Mouse (Mus musculus) stomach, embryonic 15.5 days (tissue): ENCODE data around the gene Olfr1490. TPM values are rescaled to one million over a fixed set of nuclear protein-coding genes. Genes with fewer than 3 reads are reported as not detected.
"Not testable (repeated sequence)": the region's sequence is repeated elsewhere in the genome, so short reads cannot be mapped to it uniquely, and the experiment has no call there.

ENCODE experiments used
- ATAC-seq: fragments of 200-750 bp; cut with Nextera tagmentation; 2 replicates; pipeline ENCODE4 v1.8.0; 2017; ENCODE audit warnings: low read depth, moderate number of reproducible peaks, moderate TSS enrichment; ENCODE audit not compliant: insufficient read depth, low FRiP score
- H3K27ac ChIP-seq: fragments of 300-500 bp; sonication (generic); 2 replicates; pipeline ENCODE4 v1.5.1; 2015; ENCODE audit warnings: mild to moderate bottlenecking, inconsistent platforms
- H3K27me3 ChIP-seq: fragments of 300-500 bp; sonication (generic); replicated peaks from 2 replicates; pipeline ENCODE4 v1.6.1; 2015; ENCODE audit warnings: inconsistent platforms
- H3K36me3 ChIP-seq: fragments of 300-500 bp; sonication (generic); 2 replicates; pipeline ENCODE4 v1.6.1; 2015; ENCODE audit warnings: inconsistent platforms
- H3K4me1 ChIP-seq: fragments of 300-500 bp; sonication (generic); 2 replicates; pipeline ENCODE4 v1.6.1; 2015; ENCODE audit warnings: inconsistent platforms
- H3K4me2 ChIP-seq: fragments of 300-500 bp; sonication (generic); 2 replicates; pipeline ENCODE4 v1.6.1; 2015; ENCODE audit warnings: mild to moderate bottlenecking, inconsistent platforms
- H3K4me3 ChIP-seq: fragments of 300-500 bp; sonication (generic); replicated peaks from 2 replicates; pipeline ENCODE4 v1.5.1; 2015; ENCODE audit warnings: inconsistent platforms
- H3K9ac ChIP-seq: fragments of 300-500 bp; sonication (generic); 2 replicates; pipeline ENCODE4 v1.6.1; 2015; ENCODE audit warnings: inconsistent platforms
- H3K9me3 ChIP-seq: fragments of 300-500 bp; sonication (generic); 2 replicates; pipeline ENCODE4 v1.6.1; 2016; ENCODE audit warnings: inconsistent platforms
- WGBS: fragments of 180-500 bp; shearing (Covaris S2); methylation state at CpG from one replicate; pipeline ENCODE4 v1.1.7; 2015; 5-methylcytosine and 5-hydroxymethylcytosine counted together
- microRNA-seq: library from miRNA; unstranded; fragments of <30 nt; microRNA quantifications from one replicate; pipeline ENCODE4, GENCODE M21; 2016
- polyA plus RNA-seq: library from polyadenylated mRNA; unstranded; fragments of >200 nt; fragmentation: Nextera tagmentation; extraction: Ambion mirVana; gene quantifications from 2 replicates; pipeline ENCODE4 v1.2.1, GENCODE M21; 2015

Gene Olfr1490
- not detected in 2 replicates for polyA plus RNA-seq

DNA sequence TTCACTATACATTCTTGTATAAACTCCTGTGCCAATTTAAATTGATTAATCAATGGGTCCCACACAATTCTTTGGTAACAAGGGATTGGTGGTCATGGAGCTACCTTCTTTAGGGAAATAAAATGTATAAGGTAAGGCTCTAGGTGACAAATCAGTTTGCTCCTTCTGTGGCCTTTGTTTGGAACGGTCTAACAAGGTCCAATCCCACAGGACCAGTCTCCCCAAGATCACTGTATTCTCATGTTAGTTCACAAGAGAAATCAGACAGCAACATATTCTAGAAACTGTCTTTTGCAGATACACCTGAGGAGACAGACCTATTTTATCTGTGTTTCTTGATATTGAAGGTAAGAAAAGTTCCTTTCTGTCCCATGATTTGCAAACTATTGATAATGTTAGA, at the start of gene Olfr1490:
Gene Olfr1490, plus strand, starts transcription at position 301 of the 400 bp plus-strand sequence.
- no peak for ATAC-seq
- no peaks in the 10 kb centered on the region for H3K9me3 ChIP-seq
- no peak within 1 kb of the TSS for H3K9ac ChIP-seq
- no peak within 1 kb of the TSS for H3K27ac ChIP-seq
- no peaks in the 10 kb centered on the region for H3K27me3 ChIP-seq
- H3K4me2 ChIP-seq: no peak within 1 kb of the TSS
- H3K36me3 ChIP-seq: no peaks in the 10 kb centered on the region
- H3K4me3 ChIP-seq: no peak within 1 kb of the TSS
- 62% methylated on average over 1 of the region's 1 CpGs for WGBS
- H3K4me1 ChIP-seq: no peaks in the 10 kb centered on the region

DNA sequence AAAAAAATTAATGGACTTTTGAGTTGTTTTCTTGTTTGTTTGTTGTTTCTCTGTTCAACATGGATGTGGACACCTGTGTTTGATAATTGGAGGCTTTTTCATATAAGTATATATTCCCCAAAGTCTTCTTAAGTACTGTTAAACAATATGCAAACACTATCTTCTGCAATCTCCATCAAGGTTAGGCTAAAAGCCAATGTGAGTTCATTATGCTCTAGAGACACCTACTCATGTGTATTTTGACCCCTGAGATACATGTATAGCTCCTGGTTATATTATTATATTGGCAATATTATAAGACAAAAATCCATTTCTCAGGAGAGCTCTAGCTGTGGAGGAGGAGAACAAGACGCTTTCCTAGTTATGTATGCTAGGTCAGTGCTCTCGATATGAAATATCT, 33.8 kb upstream of the Olfr1490 start, which contains the start of gene Olfr1487:
Gene Olfr1487, plus strand, starts transcription at position 301 of the 400 bp plus-strand sequence.
- H3K4me2 ChIP-seq, H3K9ac ChIP-seq, H3K4me3 ChIP-seq, H3K36me3 ChIP-seq, H3K9me3 ChIP-seq, H3K4me1 ChIP-seq, H3K27me3 ChIP-seq, ATAC-seq, H3K27ac ChIP-seq: not testable (repeated sequence)
- 77% methylated on average over 2 of the region's 2 CpGs for WGBS

DNA sequence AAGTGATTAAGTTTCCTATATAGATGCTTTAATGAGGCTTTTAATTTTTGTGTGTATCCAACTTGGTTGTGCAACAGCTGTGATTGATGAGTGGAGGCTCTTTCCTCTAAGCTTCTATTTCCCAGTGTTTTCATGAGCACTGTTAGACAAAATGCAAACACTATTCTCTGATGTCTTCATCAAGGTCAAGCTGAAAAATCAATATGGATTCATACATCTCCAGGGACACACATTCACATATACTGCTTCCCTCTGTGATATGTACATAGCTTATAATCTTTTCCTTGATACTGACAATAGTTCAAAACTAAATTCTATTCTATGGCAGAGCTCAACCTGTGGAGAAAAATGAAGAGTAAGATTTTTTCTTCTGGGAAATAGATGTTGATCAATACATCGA, 19.6 kb upstream of the Olfr1490 start, which contains the start of gene Olfr1489:
Gene Olfr1489, plus strand, starts transcription at position 301 of the 400 bp plus-strand sequence.
- Histone ChIP-seq H3K36me3 (no peaks in the 10 kb centered on the region), H3K9me3 (no peaks in the 10 kb centered on the region), H3K9ac (no peak within 1 kb of the TSS), H3K27ac (no peak within 1 kb of the TSS), H3K4me1 (no peaks in the 10 kb centered on the region), H3K4me3 (no peak within 1 kb of the TSS), H3K27me3 (no peaks in the 10 kb centered on the region), H3K4me2 (no peak within 1 kb of the TSS)
- 80% methylated on average over 1 of the region's 1 CpGs for WGBS
- ATAC-seq: no peak

DNA sequence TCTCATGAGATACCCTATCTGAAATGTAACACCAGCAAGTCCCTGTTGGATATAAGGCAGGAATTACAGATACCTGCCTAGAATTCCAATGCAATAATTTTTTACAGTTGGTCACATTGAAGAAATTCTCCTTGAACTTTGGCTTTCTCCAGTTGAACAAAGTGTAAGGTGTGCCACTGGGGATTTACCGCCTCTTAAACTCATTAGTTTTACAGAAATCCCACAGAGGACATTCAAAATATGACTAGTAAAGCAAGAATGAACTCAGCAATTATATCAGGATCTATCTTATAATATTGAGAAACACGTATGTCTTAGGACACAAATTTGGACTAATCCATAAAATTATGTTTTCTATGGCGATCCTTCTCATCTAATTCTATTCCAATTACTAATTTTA, 46.1 kb downstream of the Olfr1490 start, which contains the start of gene Olfr1491:
Gene Olfr1491, plus strand, starts transcription at position 301 of the 400 bp plus-strand sequence.
- 69% methylated on average over 3 of the region's 3 CpGs for WGBS

More for the DNA sequence above, 46.1 kb downstream of the Olfr1490 start, which contains the start of gene Olfr1491:
- no peak for ATAC-seq
- Histone ChIP-seq H3K9ac (no peak within 1 kb of the TSS), H3K36me3 (no peaks in the 10 kb centered on the region), H3K4me1 (no peaks in the 10 kb centered on the region), H3K4me3 (no peak within 1 kb of the TSS), H3K27me3 (no peaks in the 10 kb centered on the region), H3K9me3 (no peaks in the 10 kb centered on the region), H3K27ac (no peak within 1 kb of the TSS), H3K4me2 (no peak within 1 kb of the TSS)

Small RNAs within 50 kb of the gene (microRNA-seq; reads per million reads assigned to microRNA genes)
- gene Gm23931: not detected

Other genes with a start within 250 kb of the Olfr1490 start
- gene Olfr1469, start 243.2 kb upstream of the Olfr1490 start, polyA plus RNA-seq: not detected in 2 replicates
- gene Olfr1471, start 207.7 kb upstream of the Olfr1490 start, polyA plus RNA-seq: not detected in 2 replicates
- gene Olfr1472, start 195.0 kb upstream of the Olfr1490 start, polyA plus RNA-seq: not detected in 2 replicates
- not detected in 2 replicates for gene Olfr1474, start 181.5 kb upstream of the Olfr1490 start, polyA plus RNA-seq
- gene Olfr1475, start 170.9 kb upstream of the Olfr1490 start, polyA plus RNA-seq: not detected in 2 replicates
- not detected in 2 replicates for gene Olfr1477, start 150.5 kb upstream of the Olfr1490 start, polyA plus RNA-seq
- not detected in 2 replicates for gene Olfr1480, start 123.2 kb upstream of the Olfr1490 start, polyA plus RNA-seq
- gene Olfr1484, start 67.6 kb upstream of the Olfr1490 start, polyA plus RNA-seq: not detected in 2 replicates
- gene Olfr1487, start 33.7 kb upstream of the Olfr1490 start, polyA plus RNA-seq: not detected in 2 replicates
- not detected in 2 replicates for gene Olfr1489, start 19.5 kb upstream of the Olfr1490 start, polyA plus RNA-seq
- gene Olfr1491, start 46.2 kb downstream of the Olfr1490 start, polyA plus RNA-seq: not detected in 2 replicates
- gene Olfr1493-ps1, start 72.2 kb downstream of the Olfr1490 start, polyA plus RNA-seq: not detected in 2 replicates
- gene Olfr1494, start 88.6 kb downstream of the Olfr1490 start, polyA plus RNA-seq: not detected in 2 replicates
- not detected in 2 replicates for gene Olfr1495, start 113.5 kb downstream of the Olfr1490 start, polyA plus RNA-seq
- gene Olfr1496, start 126.8 kb downstream of the Olfr1490 start, polyA plus RNA-seq: not detected in 2 replicates
- not detected in 2 replicates for gene Olfr1497, start 147.1 kb downstream of the Olfr1490 start, polyA plus RNA-seq
- gene Olfr1499, start 168.4 kb downstream of the Olfr1490 start, polyA plus RNA-seq: not detected in 2 replicates
- gene Olfr1500, start 179.4 kb downstream of the Olfr1490 start, polyA plus RNA-seq: not detected in 2 replicates
- gene Olfr1501, start 199.6 kb downstream of the Olfr1490 start, polyA plus RNA-seq: not detected in 2 replicates
- not detected in 2 replicates for gene Olfr1502, start 210.7 kb downstream of the Olfr1490 start, polyA plus RNA-seq
- not detected in 2 replicates for gene Olfr1504, start 246.8 kb downstream of the Olfr1490 start, polyA plus RNA-seq